Mouse (Mus musculus) heart, embryonic 10.5 days (tissue): ENCODE results near the gene Gm20388. TPM values are rescaled to one million over a fixed set of nuclear protein-coding genes. Genes with fewer than 3 reads are reported as not detected.
A peak's percentile ranks its signal among the peaks of the same experiment; 100 is the strongest.
"Not testable (repeated sequence)": the region's sequence is repeated elsewhere in the genome, so short reads cannot be mapped to it uniquely, and the experiment has no call there.

Experiments used
- DNase-seq: peaks from one replicate; pipeline ENCODE4 v3.0.0-alpha.2; 2017; ENCODE audit warnings: low spot score
- H3K27ac ChIP-seq: fragments of 300-500 bp; sonication (generic); 2 replicates; pipeline ENCODE4 v1.5.1; 2016; ENCODE audit warnings: mild to moderate bottlenecking
- H3K27me3 ChIP-seq: fragments of 300-500 bp; sonication (generic); 2 replicates; pipeline ENCODE4 v1.6.1; 2016; ENCODE audit warnings: mild to moderate bottlenecking; ENCODE audit not compliant: poor library complexity, insufficient read depth, severe bottlenecking
- H3K36me3 ChIP-seq: fragments of 300-500 bp; sonication (generic); 2 replicates; pipeline ENCODE4 v1.6.1; 2016; ENCODE audit warnings: mild to moderate bottlenecking, moderate library complexity
- H3K4me1 ChIP-seq: fragments of 300-500 bp; sonication (generic); 2 replicates; pipeline ENCODE4 v1.6.1; 2016; ENCODE audit warnings: mild to moderate bottlenecking
- H3K4me3 ChIP-seq: fragments of 300-500 bp; sonication (generic); 2 replicates; pipeline ENCODE4 v1.5.1; 2016; ENCODE audit warnings: mild to moderate bottlenecking, moderate library complexity
- H3K9me3 ChIP-seq: fragments of 300-500 bp; sonication (generic); 2 replicates; pipeline ENCODE4 v1.6.1; 2016; ENCODE audit warnings: mild to moderate bottlenecking, moderate library complexity
- WGBS: fragments of 180-500 bp; shearing (Covaris S2); methylation state at CpG from one replicate; pipeline ENCODE4 v1.1.7; 2016; 5-methylcytosine and 5-hydroxymethylcytosine counted together
- polyA plus RNA-seq: library from polyadenylated mRNA; unstranded; fragments of >200 nt; fragmentation: Nextera tagmentation; extraction: Ambion mirVana; gene quantifications from 2 replicates; pipeline ENCODE4 v1.2.1, GENCODE M21; 2016

Gene Gm20388
- polyA plus RNA-seq, 1 experiment from 2014 or later = 4.5 TPM

DNA sequence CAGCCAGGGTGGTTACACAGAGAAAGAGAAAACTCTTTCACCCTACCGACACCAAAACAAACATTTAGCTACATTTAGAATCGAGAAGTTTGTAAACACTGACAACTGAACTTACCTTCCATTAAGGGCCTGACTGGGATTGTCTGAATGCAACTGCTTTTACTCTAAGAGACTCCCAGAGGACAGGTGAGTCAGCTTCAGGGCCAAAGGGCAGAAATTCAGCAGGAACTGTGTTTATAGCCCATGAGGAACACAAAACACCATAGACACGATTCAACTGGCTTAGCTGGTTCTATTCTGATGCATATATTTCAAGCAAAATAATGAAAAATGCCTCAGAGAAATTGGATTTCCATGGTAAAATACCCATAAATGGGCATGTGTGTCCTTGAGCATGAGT lies 4104.1 kb downstream of the Gm20388 start:
- Histone ChIP-seq H3K27ac (no peak overlapping the region), H3K36me3 (peaks cover 6% of the 10 kb centered on the region), H3K4me1 (peaks cover 38% of the 10 kb centered on the region), H3K4me3 (no peak overlapping the region), H3K27me3 (no peaks in the 10 kb centered on the region), H3K9me3 (no peaks in the 10 kb centered on the region)
- no peak for DNase-seq
- 82% methylated on average over 3 of the region's 3 CpGs for WGBS

DNA sequence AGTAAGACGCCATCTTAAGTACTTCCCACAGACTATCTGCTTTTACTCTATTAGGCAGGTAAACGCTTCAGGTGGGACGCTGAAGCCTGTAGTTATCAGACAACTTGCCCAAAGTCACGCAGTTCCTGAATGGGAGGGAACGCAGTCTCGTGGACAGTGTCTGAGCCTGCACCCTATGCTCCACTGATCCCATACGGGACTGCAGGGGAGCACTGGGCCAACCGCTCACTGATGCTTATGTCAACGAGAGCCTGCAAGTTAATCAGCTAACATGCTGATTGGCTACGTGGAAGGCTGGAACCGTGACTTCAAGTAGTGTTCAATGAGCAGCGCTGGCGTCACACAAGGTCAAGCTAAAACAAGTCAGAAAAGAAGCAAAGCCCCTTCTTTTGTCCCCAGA lies 4109.1 kb downstream of the Gm20388 start:
- peak overlapping the region; percentile 99; the same call in 1 of the 2 replicates for H3K27ac ChIP-seq
- peak; percentile 84 for DNase-seq
- WGBS = 22% methylated on average over 13 of the region's 13 CpGs

GRCm38 (mm10) chr8:124020439-124021236 lies 4110.0 kb downstream of the Gm20388 start:
- H3K27ac ChIP-seq = peak overlapping the region; percentile 99
- WGBS = 1% methylated on average over 63 of the region's 87 CpGs
- peak; percentile 78 for DNase-seq
- H3K9me3 ChIP-seq = no peaks in the 10 kb centered on the region
- H3K4me3 ChIP-seq = peak overlapping the region; percentile 88
- H3K36me3 ChIP-seq = peaks cover 30% of the 10 kb centered on the region
- H3K27me3 ChIP-seq = no peaks in the 10 kb centered on the region
- peaks cover 49% of the 10 kb centered on the region for H3K4me1 ChIP-seq

More for the DNA sequence above, 4109.1 kb downstream of the Gm20388 start:
- no peaks in the 10 kb centered on the region for H3K9me3 ChIP-seq
- H3K4me3 ChIP-seq = peak overlapping the region; percentile 88
- H3K27me3 ChIP-seq = no peaks in the 10 kb centered on the region
- peaks cover 21% of the 10 kb centered on the region for H3K36me3 ChIP-seq
- H3K4me1 ChIP-seq = peaks cover 49% of the 10 kb centered on the region

DNA sequence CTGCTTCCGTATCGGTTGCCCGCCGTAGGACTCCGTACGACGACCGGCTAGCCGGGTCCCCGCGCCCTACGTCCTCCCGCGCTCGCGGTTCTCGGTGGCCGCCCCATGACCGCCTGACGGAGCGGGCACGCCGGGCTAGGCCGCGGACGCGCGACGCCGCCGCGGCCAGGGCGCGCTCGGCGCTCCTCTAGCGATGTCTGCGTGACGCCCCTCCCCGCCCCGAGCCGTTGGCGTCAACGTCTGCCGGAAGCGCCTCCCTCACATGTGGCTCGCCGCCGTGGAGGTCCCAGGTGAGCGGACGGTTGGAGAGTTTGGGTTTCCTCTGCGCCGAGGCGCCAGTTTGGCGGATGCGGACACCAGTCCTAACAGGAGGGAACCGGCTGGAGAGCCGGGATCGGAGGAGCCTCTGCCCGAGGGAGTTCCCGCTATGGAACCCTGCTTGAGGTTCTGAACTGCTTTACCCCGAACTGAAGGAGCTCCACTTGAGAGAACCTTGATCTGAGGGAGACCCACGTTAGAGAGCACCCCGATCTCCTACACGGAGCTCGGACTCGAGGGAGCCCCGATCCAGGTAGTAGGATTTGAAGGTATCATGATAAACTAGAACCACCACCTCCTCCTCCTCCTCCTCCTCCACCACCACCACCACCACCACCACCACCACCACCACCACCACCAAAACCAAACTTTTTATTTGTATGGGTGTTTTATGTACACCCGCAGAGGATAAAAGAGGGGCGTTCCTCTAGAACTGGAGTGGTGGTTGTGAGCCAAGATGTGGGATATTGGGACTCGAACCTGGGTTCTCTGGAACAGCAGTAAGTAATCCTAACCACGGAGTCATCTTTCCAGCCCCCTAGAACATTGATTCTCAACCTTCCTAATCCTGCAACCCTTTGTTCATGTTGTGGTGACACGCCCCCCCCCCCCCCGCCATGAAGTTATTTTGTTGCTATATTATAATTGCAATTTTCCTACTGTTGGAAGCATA lies 4110.9 kb downstream of the Gm20388 start, which contains the start of the genes Taf5l and Urb2:
Taf5l (minus strand) TSS at position 161 of the 991 bp plus-strand sequence.
Urb2 (plus strand) TSS at position 272 of the 991 bp plus-strand sequence.
- 1% methylated on average over 71 of the region's 74 CpGs for WGBS
- peak; percentile 94 for DNase-seq
- Histone ChIP-seq H3K36me3 (peaks cover 37% of the 10 kb centered on the region), H3K4me3 (peak within 1 kb of the TSS; percentile 88), H3K27me3 (no peaks in the 10 kb centered on the region), H3K4me1 (peaks cover 45% of the 10 kb centered on the region), H3K9me3 (no peaks in the 10 kb centered on the region), H3K27ac (peak within 1 kb of the TSS; percentile 99)

GRCm38 (mm10) chr8:124026265-124026664 lies 4115.6 kb downstream of the Gm20388 start:
- not testable (repeated sequence) for H3K27me3 ChIP-seq, DNase-seq, H3K4me3 ChIP-seq, H3K9me3 ChIP-seq, H3K27ac ChIP-seq
- Histone ChIP-seq H3K4me1 (peaks cover 12% of the 10 kb centered on the region), H3K36me3 (peaks cover 81% of the 10 kb centered on the region)
- 69% methylated on average over 2 of the region's 2 CpGs for WGBS

DNA sequence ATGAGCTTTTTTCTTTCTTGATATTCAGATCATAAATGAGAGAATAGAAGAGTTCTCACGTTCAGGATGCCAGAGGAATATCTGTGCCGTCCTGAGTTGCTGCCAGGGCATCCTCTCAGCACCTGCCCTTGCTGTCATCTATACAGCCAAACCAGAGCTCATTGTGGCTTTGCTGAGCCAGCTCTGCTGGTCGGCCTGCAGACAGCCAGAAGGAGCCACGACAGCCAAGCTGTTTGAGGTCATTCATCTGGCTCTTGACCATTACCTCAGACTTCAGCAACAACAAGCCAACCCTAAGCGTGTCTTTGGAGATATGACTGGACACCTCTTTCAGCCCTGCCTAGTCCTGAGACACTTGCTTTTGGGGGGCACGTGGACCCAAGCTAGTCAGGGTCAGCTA lies 4117.2 kb downstream of the Gm20388 start:
- WGBS = 84% methylated on average over 6 of the region's 6 CpGs
- H3K27ac ChIP-seq = no peak overlapping the region
- no peak for DNase-seq
- no peak overlapping the region for H3K4me3 ChIP-seq
- peaks cover 90% of the 10 kb centered on the region for H3K36me3 ChIP-seq
- no peaks in the 10 kb centered on the region for H3K27me3 ChIP-seq
- 0 out of 2 replicates have a peak, but pooled peaks cover 3% of the 10 kb centered on the region for H3K4me1 ChIP-seq
- H3K9me3 ChIP-seq = no peaks in the 10 kb centered on the region

GRCm38 (mm10) chr8:124033400-124033799 lies 4122.8 kb downstream of the Gm20388 start:
- no peak for DNase-seq
- 59% methylated on average over 5 of the region's 5 CpGs for WGBS
- Histone ChIP-seq H3K4me3 (no peak overlapping the region), H3K27me3 (no peaks in the 10 kb centered on the region), H3K9me3 (no peaks in the 10 kb centered on the region), H3K36me3 (peaks cover 90% of the 10 kb centered on the region), H3K27ac (no peak overlapping the region), H3K4me1 (no peaks in the 10 kb centered on the region)

GRCm38 (mm10) chr8:124038121-124038520 lies 4127.5 kb downstream of the Gm20388 start:
- no peaks in the 10 kb centered on the region for H3K4me1 ChIP-seq
- DNase-seq = peak; percentile 56
- H3K27ac ChIP-seq = no peak overlapping the region
- peaks cover 88% of the 10 kb centered on the region for H3K36me3 ChIP-seq
- no peak overlapping the region for H3K4me3 ChIP-seq
- 93% methylated on average over 7 of the region's 7 CpGs for WGBS
- no peaks in the 10 kb centered on the region for H3K27me3 ChIP-seq
- H3K9me3 ChIP-seq = no peaks in the 10 kb centered on the region

- H3K4me3 ChIP-seq = no peak overlapping the region
- 84% methylated on average over 4 of the region's 4 CpGs for WGBS
- H3K9me3 ChIP-seq = no peaks in the 10 kb centered on the region
- no peaks in the 10 kb centered on the region for H3K4me1 ChIP-seq
- DNase-seq = peak; percentile 54
- H3K36me3 ChIP-seq = peaks cover 90% of the 10 kb centered on the region
- H3K27ac ChIP-seq = no peak overlapping the region
- H3K27me3 ChIP-seq = no peaks in the 10 kb centered on the region
Observed at GRCm38 (mm10) chr8:124039351-124039750, 4128.7 kb downstream of the Gm20388 start.

- Histone ChIP-seq H3K4me1 (no peaks in the 10 kb centered on the region), H3K4me3 (no peak overlapping the region), H3K27me3 (no peaks in the 10 kb centered on the region), H3K27ac (no peak overlapping the region), H3K9me3 (no peaks in the 10 kb centered on the region), H3K36me3 (peaks cover 88% of the 10 kb centered on the region)
- peak; percentile 47 for DNase-seq
- WGBS = 88% methylated on average over 1 of the region's 1 CpGs
Observed at GRCm38 (mm10) chr8:124042201-124042600, 4131.6 kb downstream of the Gm20388 start.

DNA sequence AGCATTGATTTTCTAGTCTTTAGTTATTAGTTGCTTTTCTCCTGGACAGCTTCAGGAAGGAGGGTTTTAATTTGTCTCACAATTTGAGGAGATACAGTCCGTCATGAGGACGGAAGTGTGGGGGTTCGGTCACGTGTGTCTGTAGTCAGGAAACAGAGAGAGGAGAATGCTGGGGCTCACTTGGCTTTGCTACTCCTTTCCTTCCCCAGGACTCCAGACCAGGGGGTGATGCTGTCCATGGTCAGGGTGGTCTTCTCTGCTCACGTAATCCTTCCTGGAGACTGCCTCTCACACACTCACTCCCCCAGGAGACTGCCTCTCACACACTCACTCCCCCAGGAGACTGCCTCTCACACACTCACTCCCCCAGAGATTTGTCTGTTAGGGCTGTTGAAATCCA lies 4133.8 kb downstream of the Gm20388 start:
- no peak overlapping the region for H3K4me3 ChIP-seq

DNA sequence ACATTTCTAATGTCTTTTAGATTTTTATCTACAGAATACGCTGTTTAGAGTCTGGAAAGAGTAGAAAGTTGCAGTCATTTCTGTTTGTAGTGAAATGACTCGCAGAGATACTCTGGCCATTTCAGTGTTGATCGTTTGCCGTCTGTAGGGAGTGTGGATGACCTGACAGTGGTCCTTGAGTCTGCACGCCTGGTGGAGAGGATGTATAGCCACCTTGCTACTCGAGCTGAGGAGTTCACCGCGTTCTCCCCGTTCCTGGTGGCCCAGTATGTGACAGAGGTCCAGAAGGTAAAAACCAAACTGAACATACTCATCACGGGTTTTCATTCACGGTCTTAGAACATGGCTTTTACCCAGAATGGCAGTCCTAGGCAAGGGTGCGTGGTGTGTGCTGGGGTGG lies 4134.3 kb downstream of the Gm20388 start:
- no peak overlapping the region for H3K27ac ChIP-seq
- H3K4me1 ChIP-seq = no peaks in the 10 kb centered on the region
- 92% methylated on average over 12 of the region's 12 CpGs for WGBS
- H3K36me3 ChIP-seq = peaks cover 69% of the 10 kb centered on the region
- no peaks in the 10 kb centered on the region for H3K9me3 ChIP-seq
- peak; percentile 65 for DNase-seq
- no peaks in the 10 kb centered on the region for H3K27me3 ChIP-seq
- H3K4me3 ChIP-seq = no peak overlapping the region

More for the DNA sequence above, 4133.8 kb downstream of the Gm20388 start:
- Histone ChIP-seq H3K27me3 (no peaks in the 10 kb centered on the region), H3K9me3 (no peaks in the 10 kb centered on the region), H3K4me1 (no peaks in the 10 kb centered on the region), H3K27ac (no peak overlapping the region), H3K36me3 (peaks cover 74% of the 10 kb centered on the region)
- 86% methylated on average over 5 of the region's 5 CpGs for WGBS
- peak; percentile 52 for DNase-seq
